Mouse (Mus musculus) ovary, postnatal 14 days (tissue): Measurements from ENCODE around the gene Syt14.

ENCODE experiments used
- DNase-seq: peaks from one replicate; pipeline ENCODE4 v3.0.0; 2022; ENCODE audit warnings: low spot score

Syt14 gene

DNA sequence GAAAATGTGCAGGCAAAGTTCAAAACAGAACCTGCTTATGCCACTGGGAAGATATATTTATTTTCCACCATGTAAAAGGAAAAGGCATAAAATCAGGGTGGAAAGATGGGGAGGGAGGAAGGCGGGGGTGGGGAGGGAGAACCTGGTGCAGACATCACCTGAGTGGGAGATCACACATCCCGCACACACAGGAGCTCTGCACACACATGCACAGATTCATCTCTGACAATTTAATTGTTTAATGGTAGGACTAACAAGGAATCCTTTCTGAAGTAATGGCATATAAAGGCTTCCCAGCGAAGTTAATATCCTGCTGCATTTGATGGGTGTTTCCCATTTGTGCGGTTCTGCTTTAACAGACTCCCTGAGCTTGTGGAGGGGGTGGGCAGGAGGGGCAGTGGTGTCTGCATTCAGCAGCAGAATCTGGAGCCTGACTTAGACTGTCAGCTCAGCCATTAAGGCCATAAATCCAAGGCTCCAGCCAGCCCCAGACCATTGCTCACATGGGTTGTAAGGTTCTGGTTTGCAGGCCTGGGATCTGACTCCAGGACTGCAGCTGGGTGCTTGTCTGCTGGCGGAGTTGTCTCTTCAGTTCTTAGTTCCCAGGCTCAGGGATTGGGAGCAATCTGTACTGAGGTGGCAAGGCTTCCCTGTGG lies 174.1 kb downstream of the Syt14 start:
- no peak for DNase-seq

DNA sequence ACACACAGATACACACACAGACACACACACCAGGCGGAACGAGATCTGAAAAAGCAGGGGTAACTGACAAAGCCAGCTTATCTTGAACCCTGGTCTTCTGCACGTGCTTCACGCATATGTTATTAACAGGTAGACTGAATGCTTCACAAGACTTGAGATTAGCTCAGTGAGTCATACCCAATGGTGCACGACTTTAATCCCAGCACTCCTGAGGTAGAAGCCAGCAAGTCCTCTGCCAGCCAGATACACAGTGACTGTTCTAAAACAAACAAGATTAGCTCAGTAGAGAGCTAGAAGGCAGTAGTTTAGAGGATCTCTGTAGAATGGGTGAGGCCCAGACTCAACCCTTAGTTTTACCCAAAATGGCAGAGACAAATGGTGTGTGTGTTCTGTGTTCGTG lies 175.3 kb downstream of the Syt14 start:
- DNase-seq, result no peak

DNA sequence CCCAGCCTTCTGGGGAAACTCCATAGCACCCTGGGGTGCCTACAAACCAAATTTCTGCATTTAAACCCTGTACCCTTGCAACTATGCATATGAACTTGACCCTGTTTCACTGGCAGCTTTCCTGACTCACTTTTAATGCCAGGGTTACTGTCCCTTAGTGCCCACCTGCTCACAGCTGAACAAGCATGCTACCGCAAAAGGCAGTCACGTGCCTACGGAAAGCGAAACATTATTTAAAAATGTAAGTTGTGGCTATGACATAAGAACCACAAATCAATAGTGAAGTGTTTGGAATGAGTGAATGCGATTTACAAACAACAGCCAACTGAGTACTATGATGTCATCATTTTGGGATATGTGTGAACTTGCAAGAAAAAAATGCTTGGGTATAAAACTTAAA lies 178.0 kb downstream of the Syt14 start:
- no peak for DNase-seq

GRCm38 (mm10) chr1:192856931-192857330 lies 178.6 kb downstream of the Syt14 start:
- no peak for DNase-seq

DNA sequence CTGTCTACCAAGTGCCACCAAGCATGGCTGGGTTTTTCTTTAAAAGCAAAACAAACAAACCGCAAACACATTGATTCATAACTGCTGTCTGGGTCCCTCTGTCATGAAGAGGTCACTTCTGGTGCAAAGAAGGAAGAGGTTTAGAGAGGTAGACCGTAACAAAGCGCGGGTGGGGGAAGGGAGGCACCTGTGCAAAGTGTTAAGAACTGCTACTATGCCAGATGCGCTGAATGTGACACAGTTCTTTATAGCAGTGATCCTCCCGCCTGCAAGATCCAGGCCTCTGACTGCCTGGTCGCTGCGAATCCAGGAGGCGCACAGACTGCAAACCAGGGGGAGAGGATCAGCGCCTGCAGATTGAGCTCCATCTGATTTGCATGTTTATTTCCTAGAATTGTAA lies 179.2 kb downstream of the Syt14 start:
- DNase-seq, result no peak

DNA sequence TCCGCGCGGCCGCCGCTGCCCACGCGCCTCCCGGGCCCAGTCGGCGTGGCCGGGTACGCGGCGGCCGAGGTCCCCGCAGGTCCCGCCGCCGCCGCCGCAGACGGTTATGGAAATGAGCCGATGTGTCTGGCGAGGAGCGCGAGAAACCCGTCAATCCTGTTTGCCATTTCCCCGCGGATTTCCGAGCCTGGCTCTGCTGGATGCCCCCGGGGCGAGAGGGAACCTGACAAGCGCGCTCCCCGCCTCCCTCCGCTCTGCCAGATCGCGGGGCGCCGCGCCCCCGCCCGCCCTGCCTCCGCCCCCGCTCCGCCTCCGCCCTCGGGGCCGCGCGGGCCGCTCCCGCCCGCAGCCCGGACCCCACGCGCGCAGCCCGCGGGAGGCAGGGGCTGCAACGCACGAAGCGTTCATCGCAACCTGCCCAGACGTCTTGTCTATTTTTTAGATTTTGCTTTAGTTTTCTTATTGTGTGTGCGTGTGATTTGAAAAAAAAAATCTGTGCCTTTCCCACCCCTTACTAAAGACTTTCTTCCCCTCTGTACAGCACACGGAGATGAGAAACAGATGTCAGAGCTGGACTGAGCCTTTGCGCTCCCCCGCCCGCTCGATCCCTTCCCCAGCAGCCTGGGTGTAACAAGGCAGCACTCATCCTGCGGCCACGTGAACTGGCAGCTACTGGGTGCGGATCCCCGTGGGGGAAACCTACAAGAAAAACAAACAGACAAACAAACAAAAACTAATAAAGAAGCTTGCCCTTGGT lies 179.9 kb downstream of the Syt14 start, which contains the start of gene Sertad4:
TSS of gene Sertad4 (minus strand) at position 283 of the 757 bp plus-strand sequence.
- no peak for DNase-seq

DNA sequence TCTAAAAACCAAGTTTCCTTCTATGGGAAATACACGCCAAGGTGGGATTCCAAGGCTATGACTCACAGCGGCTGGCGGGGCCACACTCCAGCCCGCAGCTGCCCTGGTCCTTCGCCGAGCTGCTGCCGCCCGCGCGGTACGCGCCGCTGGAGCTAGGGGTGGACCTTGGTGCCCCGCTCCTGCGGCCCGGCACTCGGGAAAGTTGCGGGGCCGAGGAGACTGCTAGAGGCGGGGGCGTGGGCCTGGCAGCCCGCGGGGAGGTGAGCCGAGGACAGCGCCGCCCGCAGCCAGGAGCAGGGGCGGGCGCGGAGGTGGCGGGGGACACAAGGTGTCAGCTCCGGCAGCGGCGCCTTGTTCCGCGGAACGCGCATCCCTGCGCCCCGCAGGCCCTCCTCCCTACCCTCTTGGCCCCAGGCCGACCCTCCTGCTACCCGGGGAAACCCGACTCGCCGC lies 180.7 kb downstream of the Syt14 start:
- no peak for DNase-seq

GRCm38 (mm10) chr1:192853988-192854818 lies 181.4 kb downstream of the Syt14 start:
- no peak for DNase-seq

- no peak for DNase-seq
These were observed 182.1 kb downstream of the Syt14 start for GRCm38 (mm10) chr1:192853429-192853828.

GRCm38 (mm10) chr1:192852047-192852446 lies 183.5 kb downstream of the Syt14 start:
- no peak for DNase-seq

GRCm38 (mm10) chr1:192851640-192852039 lies 183.9 kb downstream of the Syt14 start:
- no peak for DNase-seq

GRCm38 (mm10) chr1:192851126-192851525 lies 184.4 kb downstream of the Syt14 start:
- no peak for DNase-seq

GRCm38 (mm10) chr1:192849616-192850015 lies 186.0 kb downstream of the Syt14 start:
- DNase-seq, result no peak

DNA sequence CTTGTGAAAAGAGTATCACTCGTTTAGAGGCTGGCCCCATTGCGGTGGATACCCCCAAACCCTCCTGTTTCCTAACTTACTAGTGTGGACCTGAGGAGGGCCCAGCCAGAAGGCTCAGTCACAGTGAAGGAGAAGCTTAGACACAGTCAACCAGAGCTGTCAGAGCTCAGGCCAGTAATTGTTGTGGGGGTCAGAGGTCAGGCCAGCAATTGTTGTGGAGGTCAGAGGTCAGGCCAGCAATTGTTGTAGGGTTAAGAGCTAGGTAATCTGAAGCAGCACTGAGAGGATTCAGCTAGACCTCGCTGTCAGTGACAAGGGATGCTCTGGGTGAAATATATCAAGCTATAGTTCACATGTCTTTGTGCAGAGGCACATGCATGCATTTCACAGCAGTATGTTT lies 188.3 kb downstream of the Syt14 start:
- DNase-seq, result no peak
